Mouse (Mus musculus): ENCODE data around the gene Ccdc8.

Gene Ccdc8

DNA sequence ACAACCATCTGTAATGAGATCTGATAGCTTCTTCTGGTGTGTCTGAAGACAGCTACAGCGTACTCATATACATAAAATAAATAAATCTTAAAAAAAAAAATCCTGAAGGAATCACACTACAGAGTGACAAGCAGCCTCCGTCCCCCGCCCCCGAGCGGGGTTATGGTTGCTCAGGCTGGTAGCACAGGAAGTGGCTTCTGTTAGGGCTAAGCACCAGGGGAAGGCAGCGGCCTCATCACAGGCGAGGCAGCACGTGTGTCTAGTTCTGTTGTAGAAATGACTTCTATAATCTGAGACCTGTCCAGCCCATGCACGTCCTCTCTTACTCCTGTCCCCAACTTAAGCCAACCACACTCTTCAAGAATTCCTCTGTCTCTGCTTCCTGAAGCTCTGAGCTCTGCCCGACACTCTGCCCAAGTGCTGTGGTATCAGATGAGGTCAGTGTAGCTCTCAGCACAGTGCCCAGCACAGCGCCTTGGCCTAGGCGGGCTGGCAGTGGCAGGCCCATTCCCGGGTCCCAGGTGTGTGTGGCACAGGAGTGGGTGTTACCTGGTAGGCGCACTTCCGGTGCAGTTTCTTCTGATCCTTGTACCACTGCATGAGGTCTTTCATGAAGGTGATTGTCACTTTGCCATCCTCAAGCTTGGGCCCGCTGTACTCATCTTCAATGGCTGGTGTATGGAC lies 17.0 kb downstream of the Ccdc8 start:
- no peak for DNase-seq (ENCODE audit: extremely low read depth, insufficient read length, low spot score)

DNA sequence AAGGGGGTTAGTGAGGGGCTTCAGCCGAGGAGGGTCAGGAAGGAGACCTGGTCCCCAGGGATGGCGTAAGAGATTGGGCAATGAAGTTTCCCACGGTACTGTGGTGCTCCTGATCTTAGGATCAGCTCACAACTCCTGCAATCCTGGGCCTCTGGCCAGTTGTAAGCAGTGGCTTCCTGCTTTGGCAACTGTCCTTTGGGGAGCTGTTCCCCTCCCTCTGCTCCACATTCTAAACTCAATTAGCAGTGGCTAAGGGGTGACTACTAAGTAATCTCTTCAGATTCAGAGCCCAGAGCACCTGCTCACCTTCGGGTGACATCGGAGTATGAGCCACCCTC lies 17.5 kb downstream of the Ccdc8 start:
- DNase-seq (ENCODE audit: extremely low read depth, insufficient read length, low spot score): no peak

DNA sequence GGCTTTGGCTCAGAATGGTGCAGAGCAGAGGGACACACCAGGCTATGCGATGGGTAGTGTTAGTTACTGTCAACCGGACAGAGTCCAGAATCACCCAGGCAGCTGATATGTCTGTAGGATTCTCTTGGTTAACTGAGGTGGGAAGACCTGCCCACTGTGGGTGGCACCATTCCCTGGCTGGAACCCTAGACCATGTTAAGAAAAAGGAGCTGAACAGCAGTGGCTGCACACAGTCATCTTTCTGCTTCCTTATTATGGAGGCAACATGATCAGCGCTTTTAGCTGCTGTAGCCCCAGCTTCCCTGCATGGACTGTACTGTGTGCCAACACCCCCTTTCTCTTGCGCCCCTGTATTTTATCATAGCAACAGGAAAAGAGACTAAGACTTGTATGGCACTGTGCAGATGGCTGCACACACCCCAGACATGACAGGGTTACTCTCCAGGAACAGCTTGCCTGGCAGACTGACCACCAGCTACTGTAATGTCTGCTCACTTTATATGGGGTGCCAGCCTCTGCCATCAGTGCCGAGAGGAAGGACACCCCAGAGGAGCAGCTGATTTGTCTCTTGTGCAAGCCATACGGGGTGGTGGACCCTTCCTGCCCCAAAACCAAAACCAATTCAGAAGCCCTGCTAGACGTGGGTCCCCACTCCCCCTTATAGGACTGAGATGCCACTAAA lies 19.5 kb downstream of the Ccdc8 start:
- no peak for DNase-seq (ENCODE audit: extremely low read depth, insufficient read length, low spot score)

DNA sequence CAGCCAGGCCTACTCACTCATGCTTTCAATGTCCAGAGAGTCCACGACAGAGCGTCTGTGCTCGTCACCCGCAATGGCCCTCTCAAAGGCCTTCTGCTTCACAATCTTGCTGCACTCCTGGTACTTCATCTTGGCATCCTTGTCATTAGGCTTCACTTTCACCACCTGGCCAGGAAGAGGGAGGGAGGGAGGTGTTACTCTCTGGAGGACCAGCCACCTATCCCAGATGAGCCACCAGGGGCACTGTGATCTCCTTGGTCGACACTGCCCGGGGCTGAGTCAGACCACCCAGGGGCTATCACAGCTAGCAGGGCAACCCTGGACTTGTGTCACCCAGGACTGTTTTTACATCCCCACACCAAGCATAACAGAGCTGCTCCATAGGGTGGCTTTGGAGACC lies 22.9 kb downstream of the Ccdc8 start:
- no peak for DNase-seq (ENCODE audit: extremely low read depth, insufficient read length, low spot score)

DNA sequence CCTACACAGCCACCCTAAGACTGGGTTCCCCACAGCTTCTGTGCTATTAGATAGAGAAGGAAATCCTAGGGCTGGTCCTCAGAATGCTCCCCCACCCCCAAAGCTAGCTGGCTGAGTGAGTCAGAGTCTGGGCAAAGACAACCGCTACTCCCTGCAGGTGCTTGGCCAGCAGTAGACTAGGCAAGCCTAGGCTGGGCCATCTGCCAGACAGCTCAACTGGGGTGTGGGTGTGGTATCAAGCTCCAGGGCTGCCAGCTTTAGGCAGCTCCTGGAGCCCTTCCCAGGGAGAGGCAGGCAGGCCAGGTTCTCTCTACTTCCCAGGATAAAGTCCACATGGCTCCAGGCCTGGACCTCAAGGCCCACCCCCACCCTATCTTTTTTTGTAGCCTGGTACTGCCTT lies 24.5 kb downstream of the Ccdc8 start:
- peak; percentile 86 for DNase-seq (ENCODE audit: extremely low read depth, insufficient read length, low spot score)

DNA sequence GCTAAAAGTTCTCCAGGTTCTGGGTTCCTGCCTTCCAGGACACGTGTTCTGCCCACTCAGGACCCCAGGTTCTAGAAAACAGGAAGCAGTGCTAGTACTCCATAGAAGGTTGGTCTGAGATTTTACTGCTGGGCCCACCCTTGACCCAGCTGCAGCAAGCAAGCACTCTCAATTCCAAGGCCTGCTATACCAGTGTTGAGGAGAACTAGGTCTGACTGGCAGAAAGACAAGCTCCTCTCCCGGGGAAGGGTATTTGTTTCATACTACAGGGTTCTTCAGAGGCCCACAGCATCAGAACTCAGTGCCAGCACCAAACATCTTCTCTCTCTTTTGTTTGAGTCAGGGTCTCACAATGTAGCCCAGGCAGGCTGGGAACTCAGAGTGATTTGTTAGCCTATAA lies 25.4 kb downstream of the Ccdc8 start:
- DNase-seq (ENCODE audit: extremely low read depth, insufficient read length, low spot score): no peak

DNA sequence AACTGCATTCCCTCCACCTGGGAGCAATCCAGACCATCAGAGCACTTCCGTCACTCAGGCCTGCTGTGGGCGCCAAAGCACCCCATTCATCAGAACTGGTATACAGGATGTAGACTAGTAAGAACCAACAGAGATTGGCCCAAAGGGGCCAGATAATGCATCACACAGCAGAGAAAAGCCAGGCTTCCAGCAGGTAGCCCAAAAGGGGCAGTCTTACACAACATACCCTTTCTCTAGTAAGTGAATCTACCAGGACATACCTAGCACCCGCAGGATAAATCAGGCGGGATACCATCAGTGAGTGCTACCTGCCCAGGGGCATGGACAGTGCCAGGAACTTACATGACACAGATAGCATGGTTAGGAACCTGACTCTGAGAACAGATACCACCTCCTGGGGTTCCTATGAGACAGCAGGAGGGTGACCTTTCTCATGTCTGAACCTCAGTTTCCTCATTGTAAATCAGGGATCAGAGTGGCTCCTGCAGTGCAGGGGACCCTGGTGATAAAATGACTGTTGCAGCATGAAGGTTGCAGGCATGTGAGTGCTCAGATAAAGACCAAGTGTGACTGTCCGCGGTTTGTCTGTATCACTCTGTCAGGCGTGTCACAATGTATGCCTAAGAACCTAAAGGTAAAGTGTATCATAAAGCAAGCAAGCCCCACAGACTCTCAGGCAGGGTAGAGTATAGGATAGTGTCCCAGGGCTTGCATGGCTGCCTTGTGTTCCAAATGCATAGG lies 27.1 kb downstream of the Ccdc8 start:
- DNase-seq (ENCODE audit: extremely low read depth, insufficient read length, low spot score): no peak

DNA sequence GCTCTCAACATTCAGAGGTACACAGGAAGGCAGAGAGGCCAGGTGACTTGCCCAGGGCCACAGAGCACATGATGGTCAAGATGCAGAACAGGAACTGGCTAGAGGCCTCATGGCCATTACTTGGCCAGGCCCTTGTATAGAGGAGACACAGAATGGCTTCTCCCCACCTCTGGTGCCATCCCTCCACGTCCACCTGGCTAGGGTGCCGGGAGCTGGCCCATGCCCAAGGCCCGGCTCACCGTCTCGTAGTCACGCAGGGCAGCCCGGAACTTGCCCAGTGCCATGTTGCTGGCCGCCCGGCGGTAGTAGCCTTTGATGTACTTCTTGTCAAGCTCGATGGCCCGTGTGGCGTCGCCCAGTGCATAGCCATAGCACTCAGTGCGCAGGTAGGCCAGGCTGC lies 29.7 kb downstream of the Ccdc8 start:
- no peak for DNase-seq (ENCODE audit: extremely low read depth, insufficient read length, low spot score)

DNA sequence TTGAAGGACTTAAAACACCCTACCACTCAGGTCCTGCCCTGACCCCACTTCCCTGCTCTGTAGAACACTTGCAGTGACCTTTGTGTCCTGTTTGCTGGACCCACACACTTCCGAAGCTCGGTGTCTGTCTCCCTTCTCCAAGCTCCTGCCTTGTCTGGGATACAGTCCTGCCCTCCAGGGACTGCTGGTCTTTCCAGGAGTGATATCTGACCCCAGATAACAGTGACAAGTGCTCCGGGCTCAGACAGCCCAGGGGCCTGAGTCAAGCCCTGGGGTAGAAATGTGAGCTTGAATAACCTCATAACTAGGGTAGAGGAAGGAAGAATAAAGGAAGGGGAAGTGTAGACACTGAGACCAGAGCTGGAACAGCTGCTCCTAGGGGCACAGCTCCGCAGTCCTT lies 31.2 kb downstream of the Ccdc8 start:
- no peak for DNase-seq (ENCODE audit: extremely low read depth, insufficient read length, low spot score)

DNA sequence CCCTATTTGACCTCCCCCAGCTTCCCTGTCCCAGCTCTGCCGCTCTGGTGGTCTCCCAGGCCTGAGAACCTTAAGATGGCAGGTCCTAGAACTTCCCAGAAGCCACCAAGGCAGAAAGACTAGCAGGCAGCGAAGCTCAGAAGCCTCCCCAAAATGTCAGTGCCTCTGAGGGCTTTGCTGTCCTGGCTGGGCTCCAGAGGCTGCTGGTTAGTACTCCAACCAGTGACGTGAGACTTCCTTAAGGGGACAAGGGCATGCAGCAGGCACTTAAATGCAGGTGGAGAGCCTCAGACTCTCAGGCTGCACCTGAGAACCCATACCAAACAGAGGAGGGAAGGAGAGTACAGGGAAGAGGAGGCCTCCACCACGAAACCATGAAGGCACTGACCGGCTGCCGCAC lies 31.6 kb downstream of the Ccdc8 start:
- no peak for DNase-seq (ENCODE audit: extremely low read depth, insufficient read length, low spot score)

DNA sequence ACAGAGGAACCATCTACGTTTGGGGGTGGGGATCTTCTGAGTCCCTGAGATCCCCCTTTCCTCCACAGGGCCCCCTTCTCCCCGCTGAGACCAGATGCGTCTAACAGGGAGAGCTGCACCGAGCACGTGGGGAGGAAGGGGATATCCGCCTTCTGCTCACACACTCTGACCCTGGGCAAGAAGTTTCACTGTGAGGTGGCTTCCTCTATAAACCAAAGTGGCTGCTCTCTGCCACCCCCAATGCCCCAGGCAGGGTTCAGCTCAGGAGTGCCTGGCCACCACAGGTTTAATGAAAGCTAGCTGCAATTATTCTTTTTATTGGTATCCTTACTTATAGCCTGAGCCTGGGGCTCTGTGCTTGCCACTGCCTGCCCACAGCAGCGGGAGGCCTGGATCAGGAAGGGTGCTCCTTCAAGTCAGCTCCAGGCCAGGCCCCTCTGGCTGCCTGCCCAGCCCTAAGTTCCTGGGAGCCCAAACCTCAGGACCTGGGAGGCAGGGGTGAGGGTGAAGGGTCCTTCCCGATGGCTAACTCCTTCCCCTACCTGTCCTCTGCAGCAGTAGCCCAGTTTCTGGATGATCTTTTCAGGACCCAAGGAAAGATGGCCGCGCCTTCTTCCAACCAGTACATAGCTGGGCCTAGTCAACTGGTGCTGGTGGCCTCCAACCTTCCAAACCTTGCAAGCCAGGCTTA lies 32.5 kb downstream of the Ccdc8 start:
- DNase-seq (ENCODE audit: extremely low read depth, insufficient read length, low spot score): peak; percentile 41

DNA sequence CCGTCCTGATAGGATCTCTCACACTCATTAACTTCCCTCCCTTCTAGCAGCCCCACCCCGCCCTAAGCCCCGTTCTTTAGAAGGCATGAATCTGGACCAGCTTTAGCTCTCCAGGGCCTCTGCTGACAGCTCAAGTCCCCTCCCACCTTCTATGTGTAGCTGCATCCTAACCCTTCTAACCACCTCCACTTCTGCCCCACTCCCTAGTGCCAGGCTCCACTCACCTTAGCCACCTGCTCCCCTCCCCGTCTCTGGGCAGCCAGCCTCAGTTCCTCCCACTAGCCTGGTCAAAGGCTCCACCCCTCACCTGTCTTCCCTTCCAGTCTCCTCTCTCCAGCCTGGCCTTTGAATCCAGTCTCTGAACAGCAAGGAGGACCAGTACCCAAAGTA lies 33.0 kb downstream of the Ccdc8 start:
- DNase-seq (ENCODE audit: extremely low read depth, insufficient read length, low spot score): no peak

DNA sequence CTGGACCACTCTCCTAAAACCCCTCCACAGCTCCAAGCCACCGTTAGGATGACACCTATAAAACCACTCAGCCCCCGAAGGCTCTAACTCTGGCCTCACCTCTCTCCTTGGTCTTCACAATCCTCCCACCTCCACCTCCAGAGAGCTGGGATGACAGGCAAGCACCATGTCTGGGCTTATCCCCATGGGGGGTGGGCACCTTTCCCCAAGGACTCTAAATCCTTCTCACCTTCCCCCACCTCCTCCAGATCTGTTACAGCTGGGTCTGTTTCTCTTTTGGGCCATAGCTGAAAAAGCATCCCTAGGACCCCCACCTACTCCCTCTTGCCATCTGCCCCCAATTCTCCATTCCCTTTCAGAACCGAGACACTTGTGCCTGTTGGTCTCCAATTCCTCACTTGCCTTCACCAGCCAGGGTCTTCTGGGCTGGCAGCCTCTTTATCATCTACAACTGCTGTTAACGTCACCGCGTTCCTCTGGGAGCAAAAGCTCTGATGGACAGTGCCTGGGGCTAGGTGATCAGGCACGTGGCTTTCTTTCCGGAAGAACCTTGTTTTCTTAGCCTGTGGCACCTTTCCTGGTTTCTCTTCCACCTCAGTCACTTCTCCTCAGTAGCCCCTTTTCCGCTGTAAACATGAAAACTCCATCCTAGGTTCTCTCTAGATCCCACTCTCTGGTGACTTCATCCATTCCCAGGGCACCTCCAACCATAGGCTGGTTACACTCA lies 33.6 kb downstream of the Ccdc8 start:
- DNase-seq (ENCODE audit: extremely low read depth, insufficient read length, low spot score): no peak

DNA sequence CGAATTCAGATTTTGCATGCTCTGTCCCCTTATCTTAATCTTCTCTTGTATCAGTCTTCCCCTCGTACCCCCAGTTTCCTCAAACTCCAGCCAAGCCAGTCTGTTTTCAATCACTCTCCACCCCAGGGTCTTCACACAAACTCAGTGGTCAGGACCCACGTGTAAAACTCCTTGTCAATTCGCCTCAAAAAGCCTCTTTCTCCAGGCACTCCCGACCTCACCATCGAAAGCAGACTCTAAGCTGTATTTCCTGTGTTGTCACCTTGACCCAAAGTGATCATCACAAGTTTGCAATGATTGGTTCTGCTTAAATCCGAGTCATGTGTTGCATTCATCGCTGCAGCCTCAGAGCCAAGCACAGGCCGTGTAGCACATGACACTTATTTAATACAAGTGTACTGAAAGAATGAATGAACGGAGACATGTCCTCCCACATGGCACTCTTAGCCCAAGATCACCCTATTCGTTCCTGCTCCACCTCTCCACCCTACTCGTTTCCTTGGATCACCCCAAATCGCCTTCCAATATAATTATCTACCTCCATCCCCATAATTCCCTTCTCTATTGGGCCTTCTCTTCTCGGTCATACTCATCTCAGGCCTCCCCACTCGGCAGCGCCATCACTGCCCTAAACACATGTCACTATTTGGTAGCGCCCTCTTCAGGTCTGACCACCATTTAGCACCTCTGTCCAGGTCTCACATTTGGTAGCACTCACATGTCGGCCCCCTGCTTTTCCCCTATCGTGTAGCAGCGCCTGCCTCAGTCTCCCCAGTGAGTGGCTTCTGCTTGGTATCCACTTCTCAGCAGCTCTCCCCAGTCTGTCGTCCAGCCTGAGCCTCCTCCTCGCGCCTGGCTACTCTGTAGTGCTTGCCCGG lies 34.4 kb downstream of the Ccdc8 start:
- DNase-seq (ENCODE audit: extremely low read depth, insufficient read length, low spot score): no peak

DNA sequence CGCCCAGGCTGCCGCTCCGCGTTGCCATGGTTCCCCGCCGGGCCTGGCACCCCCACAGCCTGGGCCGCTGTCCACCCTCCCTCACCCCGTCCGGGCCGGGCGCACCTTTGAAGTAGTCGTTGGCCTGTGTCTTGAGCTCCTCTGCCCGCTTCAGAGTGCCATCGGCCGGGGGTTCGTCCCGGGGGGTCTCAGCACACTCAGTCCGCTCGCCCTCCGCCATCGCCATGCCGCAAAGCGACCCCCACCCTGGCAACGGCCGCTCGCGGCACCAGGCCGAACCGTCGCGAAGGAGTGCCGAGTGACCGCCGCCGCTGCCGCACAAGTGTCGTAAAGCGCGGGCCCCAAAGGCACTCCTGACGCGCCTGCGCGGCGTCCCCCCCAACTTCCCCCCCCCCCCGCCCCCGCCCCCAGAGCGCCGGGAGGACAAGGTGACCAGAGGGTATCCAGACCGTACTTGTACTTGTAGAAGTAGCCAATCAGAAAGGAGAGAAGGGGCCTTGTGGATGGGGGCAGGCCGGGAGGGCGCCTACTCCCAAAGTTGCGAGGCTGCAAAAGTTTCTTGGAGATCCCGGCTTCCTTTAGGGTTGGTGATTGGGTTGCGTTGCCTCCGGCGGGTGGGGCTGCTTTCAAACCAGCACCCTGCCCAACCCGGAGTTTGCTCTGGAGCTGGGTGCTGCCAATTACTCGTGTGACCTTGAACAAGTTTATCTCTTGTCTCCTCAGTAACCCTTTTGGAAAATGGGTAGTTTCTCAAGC lies 35.3 kb downstream of the Ccdc8 start, which contains the start of gene Ppp5c:
Gene Ppp5c, minus strand, starts transcription at position 337 of the 756 bp plus-strand sequence.
- peak; percentile 92 for DNase-seq (ENCODE audit: extremely low read depth, insufficient read length, low spot score)

DNA sequence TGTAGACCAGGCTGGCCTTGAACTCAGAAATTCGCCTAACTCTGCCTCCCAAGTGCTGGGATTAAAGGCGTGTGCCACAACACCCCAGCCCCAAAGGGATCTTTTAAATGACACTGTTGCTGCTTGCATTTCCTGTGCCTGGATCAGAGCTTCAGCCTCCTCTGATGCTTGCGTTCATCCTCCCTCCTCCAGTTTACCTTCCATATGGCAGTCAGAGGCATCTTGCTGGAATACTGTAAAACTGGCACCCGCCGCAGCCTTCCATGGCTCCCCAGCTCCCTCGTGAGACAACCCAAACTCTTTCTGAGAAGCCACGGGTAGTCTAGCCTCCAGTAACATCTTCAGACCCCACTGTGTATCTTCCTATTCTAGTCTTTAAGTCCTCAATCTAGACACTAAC lies 36.4 kb downstream of the Ccdc8 start:
- no peak for DNase-seq (ENCODE audit: extremely low read depth, insufficient read length, low spot score)

DNA sequence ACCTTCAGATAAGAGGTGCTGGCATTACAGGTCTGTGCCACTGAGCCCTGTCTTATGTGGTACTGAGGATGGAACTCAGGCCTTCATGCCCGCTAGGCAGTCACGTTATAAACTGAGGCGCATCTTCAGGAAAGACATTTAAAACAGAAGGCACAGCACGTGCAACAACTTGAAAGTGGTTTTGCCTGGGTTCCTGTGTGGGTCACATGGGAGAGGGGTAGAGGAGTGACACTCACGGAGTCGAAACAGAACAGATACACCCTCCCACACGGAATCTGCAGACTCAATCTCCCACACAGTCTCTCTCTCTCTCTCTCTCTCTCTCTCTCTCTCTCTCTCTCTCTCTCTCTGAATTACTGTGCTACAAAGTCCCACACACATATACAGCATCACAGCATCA lies 37.7 kb downstream of the Ccdc8 start:
- DNase-seq (ENCODE audit: extremely low read depth, insufficient read length, low spot score): no peak

DNA sequence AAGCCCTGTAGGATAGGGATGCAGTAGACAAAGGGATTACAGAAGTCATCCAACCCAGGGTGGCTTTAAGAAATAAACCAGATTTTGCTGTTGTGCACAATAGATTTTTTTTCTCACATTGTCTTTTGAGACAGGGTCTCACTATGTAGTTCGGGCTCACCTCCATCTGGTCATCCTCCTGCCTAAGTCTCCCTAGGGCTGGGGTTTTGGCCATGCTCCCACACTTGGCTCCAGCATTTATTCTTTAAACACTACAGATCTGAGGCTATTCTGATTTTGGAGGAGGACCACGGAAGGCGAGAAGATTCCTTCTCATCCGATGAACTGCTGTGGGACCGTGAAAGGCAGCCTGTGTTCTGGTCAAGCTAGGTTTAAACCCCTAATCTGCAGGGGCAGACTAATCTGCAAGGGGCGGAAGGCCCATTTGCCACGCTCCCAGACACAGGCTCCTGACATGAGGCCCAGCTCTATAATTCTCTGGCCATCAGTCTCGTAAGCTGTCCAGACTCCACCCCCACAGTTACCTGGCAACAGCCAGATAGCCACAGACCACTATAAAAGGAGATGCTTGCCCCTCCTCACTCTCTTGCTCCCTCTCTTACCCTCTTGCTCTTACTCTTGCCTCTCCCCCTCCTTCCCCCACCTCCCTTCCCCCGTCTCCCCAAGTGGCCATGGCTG lies 45.6 kb downstream of the Ccdc8 start:
- no peak for DNase-seq (ENCODE audit: extremely low read depth, insufficient read length, low spot score)

DNA sequence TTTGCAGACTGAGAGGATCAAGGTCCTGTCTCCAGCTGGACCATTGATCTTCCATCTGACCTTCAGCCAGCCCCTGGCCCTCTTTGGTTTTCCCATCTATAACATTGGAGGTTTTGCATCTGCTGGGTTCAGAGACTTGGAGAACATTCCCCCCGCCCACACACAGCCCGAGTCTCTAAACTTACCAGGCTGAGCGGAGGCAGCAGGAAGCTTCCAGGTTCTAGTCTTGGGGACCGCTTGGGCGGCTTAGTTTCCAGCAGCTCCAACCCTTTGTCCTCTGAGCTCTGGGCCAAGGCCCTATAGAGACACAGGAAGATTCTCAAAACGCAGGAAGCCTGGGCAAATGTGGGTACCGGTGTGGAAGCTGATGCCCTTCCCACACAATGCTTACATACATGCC lies 46.9 kb downstream of the Ccdc8 start:
- DNase-seq (ENCODE audit: extremely low read depth, insufficient read length, low spot score): no peak
